In the genomic region with DNA sequence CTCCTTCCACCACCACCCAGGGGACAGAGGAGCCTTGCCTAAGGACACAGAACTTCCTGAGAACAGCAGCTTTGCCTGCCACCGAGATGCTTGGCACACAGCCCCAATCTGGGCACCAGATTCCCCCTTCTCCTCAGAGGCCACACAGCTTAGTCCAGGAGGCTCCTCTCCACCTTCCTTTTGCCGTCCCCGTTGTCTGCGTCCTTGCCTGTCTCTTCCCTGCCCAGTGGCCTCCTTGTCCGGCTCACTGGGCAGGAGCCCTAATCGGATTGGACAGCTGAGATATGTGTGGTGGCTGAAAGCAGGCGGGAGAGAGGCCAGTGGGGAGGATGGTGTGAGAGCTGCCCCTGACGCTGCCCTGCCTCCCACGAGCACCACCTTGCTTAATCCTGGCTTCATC, we compare ENCODE assay signal across 9 mouse cellular contexts. TPM values are rescaled to one million over a fixed set of nuclear protein-coding genes. Genes with fewer than 3 reads are reported as not detected.
A peak's percentile ranks its signal among the peaks of the same experiment; 100 is the strongest.
DNase-seq lines count a peak whose midpoint lies in the region; ATAC-seq and TF ChIP-seq lines count a peak whose summit lies in the region.
"Had no signal": no experiment of that assay in that cellular context is flagged by ENCODE, and none has a peak within 500 bp of the region (broad histone marks: within the 10 kb centered on the region; RNA-seq: fewer than 3 reads in every experiment).

No protein-coding gene starts in this region.

- H3K4me3 ChIP-seq in lung, embryonic 14.5 days (ENCODE audit: low read depth, low read length): peak overlapping the region; percentile 63
- H3K4me3 ChIP-seq in hindbrain, embryonic 14.5 days (replicated peaks; ENCODE audit: low read length): peak overlapping the region; percentile 63
- H3K4me3 ChIP-seq in midbrain, embryonic 16.5 days (ENCODE audit: low read depth, low read length): peak overlapping the region; percentile 16

- peak overlapping the region; percentile 91 for H3K4me2 ChIP-seq in lung, embryonic 14.5 days
- H3K4me2 ChIP-seq in hindbrain, embryonic 14.5 days (replicated peaks): peak overlapping the region; percentile 64
- peak overlapping the region; percentile 72 for H3K4me2 ChIP-seq in midbrain, embryonic 16.5 days (ENCODE audit: low read length)

- no peaks in the 10 kb centered on the region for H3K27me3 ChIP-seq in lung, embryonic 14.5 days (ENCODE audit: insufficient read depth, low read length)
- H3K27me3 ChIP-seq in hindbrain, embryonic 14.5 days (ENCODE audit: control insufficient read depth, insufficient read depth, low read length): no peaks in the 10 kb centered on the region
- no peaks in the 10 kb centered on the region for H3K27me3 ChIP-seq in midbrain, embryonic 16.5 days (ENCODE audit: control insufficient read depth, insufficient read depth, low read depth, low read length)

- peaks cover 82% of the 10 kb centered on the region for H3K4me1 ChIP-seq in lung, embryonic 14.5 days (ENCODE audit: insufficient read depth)
- peaks cover 79% of the 10 kb centered on the region for H3K4me1 ChIP-seq in hindbrain, embryonic 14.5 days (replicated peaks; ENCODE audit: control insufficient read depth, insufficient read depth, low read length)
- peaks cover 58% of the 10 kb centered on the region for H3K4me1 ChIP-seq in midbrain, embryonic 16.5 days (ENCODE audit: control insufficient read depth, insufficient read depth, low read length)

- ATAC-seq in lung, embryonic 14.5 days (ENCODE audit: insufficient read depth): no peak
- no peak for ATAC-seq in hindbrain, embryonic 14.5 days (ENCODE audit: low FRiP score)
- no peak for ATAC-seq in midbrain, embryonic 16.5 days

- DNase-seq in lung, embryonic 14.5 days: peak; percentile 45
- DNase-seq in lung, postnatal 25 days (ENCODE audit: low spot score): no peak
- peak; percentile 84 to 86 for DNase-seq in cerebellum, postnatal 25 days
- DNase-seq in hindbrain, embryonic 14.5 days (ENCODE audit: low spot score): no peak
- DNase-seq in c-Kit-positive CD71-positive TER-119-positive erythroid progenitor cells, embryonic 14.5 days (ENCODE audit: low spot score): no peak
- DNase-seq in gastrocnemius, postnatal 14 days: no peak
- no peak for DNase-seq in testis, postnatal 14 days (ENCODE audit: low spot score)

- H3K9ac ChIP-seq in lung, embryonic 14.5 days: peak overlapping the region; percentile 1; the same call in 1 of the 2 replicates
- H3K9ac ChIP-seq in hindbrain, embryonic 14.5 days: peak overlapping the region; percentile 86
- peak overlapping the region; percentile 40 for H3K9ac ChIP-seq in midbrain, embryonic 16.5 days (ENCODE audit: low read depth, low read length)

- WGBS in lung, embryonic 14.5 days: 7% methylated on average over 9 of the region's 9 CpGs
- 4% methylated on average over 9 of the region's 9 CpGs for WGBS in hindbrain, embryonic 14.5 days
- 5% methylated on average over 8 of the region's 9 CpGs for WGBS in midbrain, embryonic 16.5 days

- H3K36me3 ChIP-seq in lung, embryonic 14.5 days (ENCODE audit: insufficient read depth): no peaks in the 10 kb centered on the region
- H3K36me3 ChIP-seq in hindbrain, embryonic 14.5 days (replicated peaks; ENCODE audit: control insufficient read depth, insufficient read depth): no peaks in the 10 kb centered on the region
- no peaks in the 10 kb centered on the region for H3K36me3 ChIP-seq in midbrain, embryonic 16.5 days (ENCODE audit: control insufficient read depth, insufficient read depth, low read length)

- TF ChIP-seq CTCF in lung, embryonic 14.5 days (IDR thresholded peaks at IDR 0.05; ENCODE audit: low read depth): no peak

- intact Hi-C loops in gastrocnemius, postnatal 14 days (cut with DNase I; ENCODE audit: low total_unique reads): no loop called here

- no peaks in the 10 kb centered on the region for H3K9me3 ChIP-seq in lung, embryonic 14.5 days (ENCODE audit: low read depth, low read length)
- H3K9me3 ChIP-seq in hindbrain, embryonic 14.5 days (ENCODE audit: control insufficient read depth, low read length): no peaks in the 10 kb centered on the region
- no peaks in the 10 kb centered on the region for H3K9me3 ChIP-seq in midbrain, embryonic 16.5 days (replicated peaks; ENCODE audit: control insufficient read depth, low read length, poor library complexity, severe bottlenecking)

- H3K27ac ChIP-seq in lung, embryonic 14.5 days (ENCODE audit: low read depth): peak overlapping the region; percentile 92
- H3K27ac ChIP-seq in hindbrain, embryonic 14.5 days: peak overlapping the region; percentile 52
- H3K27ac ChIP-seq in midbrain, embryonic 16.5 days (ENCODE audit: low read length): 0 out of 2 replicates have a peak overlapping the region, but pooled peaks have one; percentile 13

RNA-seq across cellular contexts. Expression of a gene that starts 1.9 kb away (rescaled TPM):
- polyA plus RNA-seq in lung, embryonic 14.5 days (2014; fragmentation: Nextera tagmentation; extraction: Ambion mirVana): 43.2 and 45.3 TPM in 2 replicates
- 18.4 and 18.7 TPM in 2 replicates for polyA plus RNA-seq in hindbrain, embryonic 14.5 days (2014; fragmentation: Nextera tagmentation; extraction: Ambion mirVana)
- 9.5 and 9.6 TPM in 2 replicates for polyA plus RNA-seq in midbrain, embryonic 16.5 days (2015; fragmentation: Nextera tagmentation; extraction: Ambion mirVana)
- 10 to 100 TPM; 13.7 to 19.7 TPM for total RNA-seq in gastrocnemius, postnatal 14 days (2021)

RNA-seq across cellular contexts. Expression of a gene that starts 21.9 kb away (rescaled TPM):
- polyA plus RNA-seq in lung, embryonic 14.5 days (2014; fragmentation: Nextera tagmentation; extraction: Ambion mirVana): 47.0 and 48.1 TPM in 2 replicates
- 4.3 and 5.2 TPM in 2 replicates for polyA plus RNA-seq in hindbrain, embryonic 14.5 days (2014; fragmentation: Nextera tagmentation; extraction: Ambion mirVana)
- 2.4 TPM in 2 replicates for polyA plus RNA-seq in midbrain, embryonic 16.5 days (2015; fragmentation: Nextera tagmentation; extraction: Ambion mirVana)
- total RNA-seq in gastrocnemius, postnatal 14 days (2021): 1 to 10 TPM in 1 of 2 experiments, under 1 TPM in 1; 0.78 to 1.3 TPM

RNA-seq across cellular contexts. Expression of a gene that starts 53.3 kb away (rescaled TPM):
- 0.31 TPM in 1 of 2 replicates, not detected in the other for polyA plus RNA-seq in lung, embryonic 14.5 days (2014; fragmentation: Nextera tagmentation; extraction: Ambion mirVana)
- polyA plus RNA-seq in hindbrain, embryonic 14.5 days (2014; fragmentation: Nextera tagmentation; extraction: Ambion mirVana): 0.60 and 1.4 TPM in 2 replicates
- polyA plus RNA-seq in midbrain, embryonic 16.5 days (2015; fragmentation: Nextera tagmentation; extraction: Ambion mirVana): 1.0 and 1.9 TPM in 2 replicates
- total RNA-seq in gastrocnemius, postnatal 14 days (2021): not detected
- total RNA-seq: adrenal gland, adult 18-20 months had no signal

Comparison
In these comparisons a context has a peak if more than half of its experiments do, and no peak if none do; other contexts are left out.
1. DNase-seq: peak in lung, embryonic 14.5 days (single experiment) and cerebellum, postnatal 25 days (2 of 2); none in lung, postnatal 25 days (single experiment), hindbrain, embryonic 14.5 days (single experiment), c-Kit-positive CD71-positive TER-119-positive erythroid progenitor cells, embryonic 14.5 days (single experiment), gastrocnemius, postnatal 14 days (single experiment) and testis, postnatal 14 days (single experiment).
2. H3K27ac ChIP-seq: peak in every context shown above with its lines; median percentile 92 in lung, embryonic 14.5 days; 52 in hindbrain, embryonic 14.5 days; 13 in midbrain, embryonic 16.5 days.
3. H3K9ac ChIP-seq: peak in every context shown above with its lines; median percentile 86 in hindbrain, embryonic 14.5 days; 40 in midbrain, embryonic 16.5 days; 1 in lung, embryonic 14.5 days.
4. Peak in every context shown above with its lines, with median percentiles within 50 percentile points of each other: H3K4me2 ChIP-seq and H3K4me3 ChIP-seq.